Mouse (Mus musculus): ENCODE results near the gene 1700001O22Rik. TPM values are rescaled to one million over a fixed set of nuclear protein-coding genes. Genes with fewer than 3 reads are reported as not detected.

Gene 1700001O22Rik
- total and polyA plus RNA-seq, 3 experiments = not detected

GRCm38 (mm10) chr2:30759088-30759374, 44.4 kb downstream of the 1700001O22Rik start:
- Histone ChIP-seq H3K36me3 (replicated peaks in 1 of 2; ENCODE audit: control insufficient read depth in 1 of 2, insufficient read depth in 1 of 2, low read length in 1 of 2) (no peaks in the 10 kb centered on the region), H3K4me3 (replicated peaks in 1 of 3; ENCODE audit: low read depth in 2 of 3, low read length in 2 of 3, poor library complexity in 1 of 3) (no peak overlapping the region), H3K27ac (ENCODE audit: insufficient read depth, low read depth) (no peak overlapping the region), H3K79me2 (replicated peaks; ENCODE audit: control insufficient read depth, extremely low read depth, insufficient read depth, poor library complexity, severe bottlenecking) (no peaks in the 10 kb centered on the region), H3K9me3 (replicated peaks; ENCODE audit: low read length) (peaks cover 22% of the 10 kb centered on the region), H3K27me3 (replicated peaks) (peaks cover 10% of the 10 kb centered on the region), H3K4me1 (ENCODE audit: control insufficient read depth in 1 of 2, insufficient read depth in 2 of 2) (peaks cover 0 to 15% of the 10 kb centered on the region in 2 experiments; a peak in 2 of 4 replicates), H3K4me2 (ENCODE audit: insufficient read depth, low read depth, poor library complexity, severe bottlenecking) (no peak overlapping the region), H3K9ac (ENCODE audit: insufficient read depth, low read depth) (no peak overlapping the region)
- TF ChIP-seq SIN3A (IDR thresholded peaks at IDR 0.05; ENCODE audit: low read length) (no peak), MXI1 (IDR thresholded peaks at IDR 0.05; ENCODE audit: low read depth, low read length) (no peak), TBP (conservative IDR thresholded peaks at IDR 0.05; ENCODE audit: low read depth, low read length) (no peak), MAFK (IDR thresholded peaks at IDR 0.05; ENCODE audit: insufficient replicate concordance, low read length) (no peak), RAD21 (IDR thresholded peaks at IDR 0.05; ENCODE audit: low read depth, low read length) (no peak), GABPA (IDR thresholded peaks at IDR 0.05; ENCODE audit: insufficient replicate concordance, low read depth, low read length) (no peak)
- DNase-seq (ENCODE audit: extremely low read depth) = no peak
- dilution Hi-C loops (cut with MboI; ENCODE audit: extremely low pct_ligation_motif_present, extremely low pct_unique_long_range_greater_than_20kb, low sequenced_read_pairs) = no loop called here
- in situ Hi-C loops (cut with MboI; ENCODE audit: low pct_ligation_motif_present, low pct_unique_long_range_greater_than_20kb, low sequenced_read_pairs) = no loop called here

- Histone ChIP-seq H3K27me3 (replicated peaks) (peaks cover 10% of the 10 kb centered on the region), H3K4me2 (ENCODE audit: insufficient read depth, low read depth, poor library complexity, severe bottlenecking) (no peak overlapping the region), H3K36me3 (replicated peaks in 1 of 2; ENCODE audit: control insufficient read depth in 1 of 2, insufficient read depth in 1 of 2, low read length in 1 of 2) (no peaks in the 10 kb centered on the region), H3K9ac (ENCODE audit: insufficient read depth, low read depth) (no peak overlapping the region), H3K9me3 (replicated peaks; ENCODE audit: low read length) (peaks cover 20% of the 10 kb centered on the region), H3K27ac (ENCODE audit: insufficient read depth, low read depth) (no peak overlapping the region), H3K4me1 (ENCODE audit: control insufficient read depth in 1 of 2, insufficient read depth in 2 of 2) (peaks cover 0 to 15% of the 10 kb centered on the region in 2 experiments; a peak in 2 of 4 replicates), H3K79me2 (replicated peaks; ENCODE audit: control insufficient read depth, extremely low read depth, insufficient read depth, poor library complexity, severe bottlenecking) (no peaks in the 10 kb centered on the region), H3K4me3 (replicated peaks in 1 of 3; ENCODE audit: low read depth in 2 of 3, low read length in 2 of 3, poor library complexity in 1 of 3) (no peak overlapping the region)
- no peak for DNase-seq (ENCODE audit: extremely low read depth)
- no peak for TF ChIP-seq TCF12 (IDR thresholded peaks at IDR 0.05; ENCODE audit: low read depth, low read length)
- TF ChIP-seq ETS1 (conservative IDR thresholded peaks at IDR 0.05; ENCODE audit: low read depth, low read length) = no peak
- no peak for TF ChIP-seq HCFC1 (IDR thresholded peaks at IDR 0.05; ENCODE audit: low read depth, low read length)
- no peak for TF ChIP-seq JUN (IDR thresholded peaks at IDR 0.05; ENCODE audit: insufficient read depth, low read depth, low read length)
- TF ChIP-seq ELF1 (IDR thresholded peaks at IDR 0.05; ENCODE audit: low read depth, low read length) = no peak
- no peak for TF ChIP-seq PAX5 (IDR thresholded peaks at IDR 0.05; ENCODE audit: low read length)
- TF ChIP-seq KAT2A (IDR thresholded peaks at IDR 0.05; ENCODE audit: insufficient replicate concordance, low read length) = no peak
- no peak for TF ChIP-seq POLR2AphosphoS2 (IDR thresholded peaks at IDR 0.05; ENCODE audit: low read depth, low read length)
- TF ChIP-seq UBTF (IDR thresholded peaks at IDR 0.05; ENCODE audit: low read depth, low read length) = no peak
- in situ Hi-C loops (cut with MboI; ENCODE audit: low pct_ligation_motif_present, low pct_unique_long_range_greater_than_20kb, low sequenced_read_pairs) (no loop called here), dilution Hi-C loops (cut with MboI; ENCODE audit: extremely low pct_ligation_motif_present, extremely low pct_unique_long_range_greater_than_20kb, low sequenced_read_pairs) (no loop called here)
These were observed 44.9 kb downstream of the 1700001O22Rik start for GRCm38 (mm10) chr2:30758341-30759087.

Data from CH12.LX (cell line).